Mouse (Mus musculus): ENCODE results near the gene Slc11a2.

The Slc11a2 gene

DNA sequence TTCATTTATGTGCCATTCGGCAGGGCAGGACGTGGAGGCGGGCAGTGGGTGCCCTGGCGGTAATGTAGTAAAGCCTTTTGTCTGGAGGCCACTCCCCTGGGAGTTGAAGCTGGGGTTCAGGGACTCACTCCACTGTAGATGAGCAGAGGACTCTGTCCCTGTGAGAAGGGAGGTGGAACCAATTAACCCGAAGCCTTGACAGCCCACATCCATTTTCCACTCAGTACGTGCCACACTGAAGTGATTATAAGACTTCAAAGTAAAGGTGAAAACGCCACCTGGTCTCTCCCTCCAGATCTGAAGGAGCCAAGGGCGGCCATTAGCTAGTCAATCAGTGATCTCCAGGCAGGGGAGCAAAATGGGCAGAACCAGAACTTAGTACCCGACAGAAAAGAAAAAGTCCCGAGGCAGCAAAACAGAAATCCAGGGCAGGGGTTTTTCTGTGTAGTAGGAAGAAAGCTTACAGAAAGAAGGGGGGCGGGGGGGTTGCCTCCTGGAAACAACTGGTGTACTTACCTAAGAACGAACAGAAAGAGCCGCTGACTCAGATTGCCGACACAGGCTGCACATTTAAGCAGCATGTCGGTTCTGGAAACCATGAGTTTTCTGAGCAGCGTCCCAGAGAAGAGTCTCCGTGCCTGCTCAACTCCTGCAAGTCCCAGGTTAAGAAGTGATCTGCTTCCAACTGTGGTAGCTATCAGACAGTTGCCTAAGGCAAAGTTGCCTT lies at the start of gene Slc11a2:
Gene Slc11a2 (minus strand): TSS at position 677 of the 727 bp plus-strand sequence.
- no peak for DNase-seq

GRCm38 (mm10) chr15:100473926-100474503 lies 49.1 kb upstream of the Slc11a2 start:
- no peak for DNase-seq

GRCm38 (mm10) chr15:100470037-100470436 lies 45.2 kb upstream of the Slc11a2 start:
- DNase-seq = no peak

DNA sequence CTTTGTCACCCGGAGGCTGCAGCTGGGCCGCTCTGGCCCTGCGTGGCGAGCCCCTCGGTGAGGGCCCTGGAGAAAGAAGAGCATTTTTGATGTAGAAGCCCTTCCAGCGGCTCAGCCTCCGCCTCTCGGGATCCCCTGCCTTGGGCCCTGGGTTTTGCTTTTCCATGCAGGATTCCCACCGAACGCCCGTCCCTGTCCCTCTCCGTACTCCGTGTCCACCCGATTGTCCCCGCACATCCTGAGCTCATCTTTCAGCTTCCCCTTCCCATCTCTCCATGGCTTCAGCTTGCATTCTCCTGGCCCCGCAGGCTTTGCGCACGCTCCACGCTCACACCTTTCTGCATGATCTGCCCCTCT lies 44.3 kb upstream of the Slc11a2 start:
- no peak for DNase-seq

GRCm38 (mm10) chr15:100468295-100469188 lies 43.7 kb upstream of the Slc11a2 start, which contains the start of gene Letmd1:
Letmd1 (plus strand) TSS chr15:100469023.
- peak; percentile 92 for DNase-seq

DNA sequence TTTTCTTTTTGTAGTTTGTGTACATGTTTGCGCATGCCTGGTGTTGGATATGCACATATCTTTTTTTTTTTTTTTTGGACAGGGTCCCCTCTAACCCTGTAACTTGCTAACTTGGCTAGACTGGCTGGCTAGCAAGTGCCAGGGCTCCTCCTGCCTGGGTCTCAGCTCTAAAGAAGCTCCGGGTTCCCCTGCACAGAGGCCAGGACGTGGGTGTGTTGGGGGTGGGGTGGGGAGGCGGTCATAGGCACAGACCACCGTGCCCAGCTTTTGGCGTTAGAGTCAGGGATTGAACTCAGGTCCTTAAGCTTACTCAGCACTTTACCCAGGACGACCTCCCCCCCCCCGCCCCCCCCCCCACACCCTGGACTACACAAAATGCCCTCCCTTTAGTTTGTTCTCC lies 42.9 kb upstream of the Slc11a2 start:
- no peak for DNase-seq

DNA sequence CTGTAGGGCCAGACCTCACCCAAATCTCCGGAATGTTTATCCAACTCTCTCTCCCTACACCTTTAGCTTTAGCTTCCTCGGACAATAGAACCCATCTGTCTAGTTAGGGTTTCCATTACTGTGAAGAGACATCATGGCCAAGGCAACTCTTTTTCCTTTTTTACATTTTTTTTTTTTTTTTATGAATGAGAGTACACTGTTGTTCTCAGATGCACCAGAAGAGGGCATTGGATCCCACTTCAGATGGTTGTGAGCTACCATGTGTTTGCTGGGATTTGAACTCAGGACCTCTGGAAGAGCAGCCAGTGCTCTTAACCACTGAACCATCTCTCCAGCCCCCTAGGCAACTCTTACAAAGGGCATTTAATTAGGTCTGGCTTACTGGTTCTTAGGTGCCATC lies 40.6 kb upstream of the Slc11a2 start:
- DNase-seq = no peak

- DNase-seq = peak; percentile 88
Measured at GRCm38 (mm10) chr15:100463712-100464111, 38.8 kb upstream of the Slc11a2 start.

DNA sequence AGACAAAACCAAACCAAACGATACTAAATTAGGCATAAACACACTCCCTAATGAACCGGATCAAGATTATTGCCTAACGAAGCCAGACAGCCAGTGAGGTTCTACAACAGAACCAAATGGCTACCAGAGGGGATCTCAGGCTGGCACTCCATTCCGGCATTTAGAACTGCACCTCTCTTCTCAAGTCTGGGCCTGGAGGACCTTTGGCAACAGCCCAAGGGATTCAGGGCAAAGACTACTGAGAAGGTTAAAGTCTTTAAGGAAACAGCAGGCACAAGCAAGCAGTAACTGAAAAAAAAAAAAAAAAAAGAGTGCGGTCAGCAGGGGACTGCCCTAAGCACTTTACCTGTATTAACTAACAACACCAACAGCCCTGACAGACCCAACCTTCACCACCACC lies 37.2 kb upstream of the Slc11a2 start:
- no peak for DNase-seq

GRCm38 (mm10) chr15:100461646-100462045 lies 36.8 kb upstream of the Slc11a2 start:
- no peak for DNase-seq

DNA sequence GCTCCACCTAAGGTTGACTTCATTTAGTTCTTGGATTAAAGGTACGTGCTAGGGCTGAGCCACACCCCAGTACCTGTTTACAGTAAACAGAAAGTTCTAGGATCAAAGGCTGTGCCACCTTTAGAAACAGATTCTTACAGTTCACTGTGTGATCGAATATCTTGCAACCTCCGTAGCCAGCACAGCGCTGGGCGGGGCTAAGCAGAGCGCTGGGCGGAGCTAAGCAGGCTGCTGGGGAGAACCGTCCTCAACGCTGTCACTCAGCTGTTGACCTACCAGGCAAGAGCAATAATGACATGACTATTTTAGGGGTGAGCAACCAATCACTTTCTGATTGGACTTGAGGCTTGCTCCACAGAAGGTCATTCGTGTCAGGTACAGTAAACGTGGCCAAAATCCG lies 36.1 kb upstream of the Slc11a2 start:
- peak; percentile 82 for DNase-seq

DNA sequence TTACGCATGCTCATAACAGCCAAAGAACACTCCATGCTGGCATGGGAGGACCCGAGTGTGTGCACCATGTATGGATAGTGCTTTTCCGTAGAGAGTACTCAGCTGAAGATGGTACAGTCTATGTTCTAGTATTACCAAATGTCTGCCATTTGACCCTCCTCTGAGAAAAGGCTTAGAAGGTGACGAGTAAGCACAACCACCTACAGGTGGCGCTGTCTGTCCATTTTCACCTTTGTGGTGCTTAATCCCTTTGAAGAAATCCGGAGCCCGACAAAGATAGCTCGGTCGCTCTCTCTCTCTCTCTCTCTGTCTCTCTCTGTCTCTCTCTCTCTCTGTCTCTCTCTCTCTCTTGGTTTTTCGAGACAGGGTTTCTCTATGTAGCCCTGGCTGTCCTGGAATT lies 33.2 kb upstream of the Slc11a2 start:
- DNase-seq = peak; percentile 87

DNA sequence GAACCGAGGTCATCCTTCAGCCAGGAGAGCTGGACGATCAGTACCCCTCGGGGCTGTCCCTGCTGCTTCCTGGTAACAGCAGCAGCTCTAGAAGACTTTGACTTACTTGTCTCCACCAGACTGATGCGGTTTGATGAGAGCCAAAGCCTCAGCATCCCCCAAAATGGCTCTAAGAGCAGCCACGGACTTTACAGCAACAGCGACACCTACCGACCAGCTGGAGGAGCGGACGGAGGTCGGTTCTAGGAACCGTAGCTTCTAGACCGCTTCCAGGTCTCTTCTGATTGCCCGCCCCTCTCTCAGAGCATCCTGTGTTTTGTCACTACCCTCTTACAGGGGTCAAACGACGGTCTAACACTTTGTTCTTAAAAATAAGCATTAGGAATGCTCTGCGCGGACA lies 32.5 kb upstream of the Slc11a2 start:
- peak; percentile 91 for DNase-seq

DNA sequence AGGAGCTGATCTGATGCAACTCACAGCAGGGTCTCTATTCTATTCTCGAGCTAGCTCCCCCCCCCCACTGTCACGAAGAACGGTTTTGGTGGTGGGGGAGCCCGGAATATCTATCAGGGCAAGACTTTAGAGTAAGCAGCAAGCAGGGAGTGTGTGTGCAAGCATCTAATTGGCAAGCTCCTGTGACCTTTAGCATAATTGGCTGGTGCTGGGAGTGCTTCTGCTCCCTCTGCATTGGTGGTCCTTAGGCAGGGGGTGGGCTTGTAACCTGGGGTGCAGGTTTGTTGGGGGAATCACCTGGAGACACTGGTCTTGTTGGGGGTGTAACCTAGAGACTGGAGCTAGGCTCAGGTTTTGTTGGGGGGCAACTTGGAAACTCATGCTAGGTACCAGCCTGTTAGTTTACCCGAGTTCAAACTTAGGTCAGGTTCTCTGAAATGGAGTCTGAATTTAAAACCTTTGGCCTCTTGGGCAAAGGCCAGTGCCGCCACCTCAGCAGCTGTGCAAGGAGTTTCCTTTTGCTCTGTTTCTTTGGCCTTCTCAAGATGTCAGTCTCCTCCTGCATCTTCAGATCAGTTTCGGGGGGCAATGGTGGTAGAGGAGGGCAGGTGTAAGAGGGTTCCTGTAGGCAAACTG lies 31.6 kb upstream of the Slc11a2 start:
- no peak for DNase-seq

DNA sequence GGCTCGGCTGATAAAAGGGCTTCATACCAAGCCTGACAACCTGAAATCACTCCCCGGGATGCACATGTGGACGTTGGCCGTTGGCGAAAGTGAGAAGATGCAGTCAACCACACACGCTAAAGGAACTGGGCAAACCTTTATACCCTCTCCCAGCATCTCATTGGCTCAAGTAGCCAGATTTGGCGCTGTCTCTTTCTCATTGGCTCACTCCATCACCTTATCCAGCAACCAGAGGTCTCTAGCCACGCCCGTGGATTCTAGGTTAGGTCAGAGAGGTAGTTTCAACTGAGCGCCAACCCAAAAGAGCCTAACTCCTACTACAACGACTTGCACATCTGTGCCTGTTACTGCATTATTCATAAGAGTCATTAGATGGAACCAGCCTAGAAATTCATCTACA lies 27.6 kb upstream of the Slc11a2 start:
- no peak for DNase-seq

GRCm38 (mm10) chr15:100451245-100451644 lies 26.4 kb upstream of the Slc11a2 start:
- no peak for DNase-seq

- DNase-seq = no peak
Measured at GRCm38 (mm10) chr15:100449495-100449894, 24.6 kb upstream of the Slc11a2 start.

GRCm38 (mm10) chr15:100448572-100448971 lies 23.7 kb upstream of the Slc11a2 start:
- DNase-seq = no peak

- no peak for DNase-seq
Measured at GRCm38 (mm10) chr15:100446887-100447286, 22.0 kb upstream of the Slc11a2 start.

GRCm38 (mm10) chr15:100443126-100443922 lies 18.5 kb upstream of the Slc11a2 start:
- peak; percentile 87 for DNase-seq

GRCm38 (mm10) chr15:100436518-100436917 lies 11.6 kb upstream of the Slc11a2 start:
- no peak for DNase-seq

DNA sequence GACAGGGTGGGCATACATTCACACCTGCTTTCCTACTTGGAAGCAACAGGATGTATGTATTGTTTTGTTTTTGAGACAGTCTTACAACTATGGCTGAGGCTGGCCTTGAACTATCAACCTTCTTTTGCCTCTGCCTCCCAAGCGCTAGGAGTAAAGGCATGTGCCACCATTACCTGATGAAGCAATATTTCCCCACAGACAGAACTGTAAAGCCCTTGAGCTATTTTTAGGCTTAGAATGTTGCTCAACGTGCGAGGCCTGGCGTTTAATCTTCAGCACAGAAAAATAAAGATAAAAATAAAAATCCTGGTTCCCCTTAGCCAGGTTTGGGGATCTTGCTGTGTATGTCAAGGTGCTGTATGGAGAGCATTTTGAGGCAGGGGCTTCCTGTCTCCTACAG lies 11.2 kb upstream of the Slc11a2 start:
- DNase-seq = no peak
